Mouse (Mus musculus) hindbrain, postnatal 0 days (tissue): ENCODE data around the gene Grin2a. TPM values are rescaled to one million over a fixed set of nuclear protein-coding genes. Genes with fewer than 3 reads are reported as not detected.

Experiments
- ATAC-seq: fragments of 200-750 bp; cut with Nextera tagmentation; 2 replicates; pipeline ENCODE4 v1.8.0; 2017; ENCODE audit warnings: mild to moderate bottlenecking, moderate TSS enrichment, moderate library complexity
- DNase-seq: peaks from one replicate; pipeline ENCODE4 v3.0.0-alpha.2; 2015; ENCODE audit warnings: low spot score
- H3K27ac ChIP-seq: fragments of 300-500 bp; sonication (generic); 2 replicates; pipeline ENCODE4 v1.5.1; 2014; ENCODE audit warnings: mild to moderate bottlenecking
- H3K27me3 ChIP-seq: fragments of 300-500 bp; sonication (generic); 2 replicates; pipeline ENCODE4 v1.6.1; 2014; ENCODE audit warnings: low read length, mixed read lengths; ENCODE audit not compliant: insufficient read depth
- H3K36me3 ChIP-seq: fragments of 300-500 bp; sonication (generic); 2 replicates; pipeline ENCODE4 v1.6.1; 2014; ENCODE audit warnings: low read length, mixed read lengths; ENCODE audit not compliant: insufficient read depth
- H3K4me1 ChIP-seq: fragments of 300-500 bp; sonication (generic); 2 replicates; pipeline ENCODE4 v1.6.1; 2014; ENCODE audit warnings: antibody characterized with exemption, low read length, mixed read lengths; ENCODE audit not compliant: insufficient read depth
- H3K4me2 ChIP-seq: fragments of 300-500 bp; sonication (generic); 2 replicates; pipeline ENCODE4 v1.6.1; 2014; ENCODE audit warnings: low read depth, mild to moderate bottlenecking, low read length, moderate library complexity, mixed read lengths
- H3K4me3 ChIP-seq: fragments of 300-500 bp; sonication (generic); 2 replicates; pipeline ENCODE4 v1.5.1; 2014; ENCODE audit warnings: low read length
- H3K9ac ChIP-seq: fragments of 300-500 bp; sonication (generic); replicated peaks from 2 replicates; pipeline ENCODE4 v1.6.1; 2014; ENCODE audit warnings: mild to moderate bottlenecking, low read length, moderate library complexity, mixed read lengths
- H3K9me3 ChIP-seq: fragments of 300-500 bp; sonication (generic); 2 replicates; pipeline ENCODE4 v1.6.1; 2016; ENCODE audit warnings: low read length, mixed read lengths
- CTCF ChIP-seq: IDR thresholded peaks from 2 replicates; pipeline ENCODE4 v1.5.1; 2016; ENCODE audit warnings: antibody characterized with exemption, control low read depth, low read depth
- WGBS: fragments of 180-500 bp; shearing (Covaris S2); extraction: QIAGEN DNeasy Blood & Tissue Kit; methylation state at CpG from one replicate; pipeline ENCODE4 v1.1.7; 2014; 5-methylcytosine and 5-hydroxymethylcytosine counted together
- polyA plus RNA-seq: library from polyadenylated mRNA; unstranded; fragments of >200 nt; fragmentation: Nextera tagmentation; extraction: Ambion mirVana; gene quantifications from 2 replicates; pipeline ENCODE4 v1.2.1, GENCODE M21; 2015
- total RNA-seq: library from RNA; depleted of rRNA; stranded (reverse); fragments of >200 nt; gene quantifications from 2 replicates; pipeline ENCODE4 v1.2.3, GENCODE M21; 2014

Gene Grin2a
- total and polyA plus RNA-seq, 2 experiments from 2014 or later = 6.8 to 21.5 TPM

DNA sequence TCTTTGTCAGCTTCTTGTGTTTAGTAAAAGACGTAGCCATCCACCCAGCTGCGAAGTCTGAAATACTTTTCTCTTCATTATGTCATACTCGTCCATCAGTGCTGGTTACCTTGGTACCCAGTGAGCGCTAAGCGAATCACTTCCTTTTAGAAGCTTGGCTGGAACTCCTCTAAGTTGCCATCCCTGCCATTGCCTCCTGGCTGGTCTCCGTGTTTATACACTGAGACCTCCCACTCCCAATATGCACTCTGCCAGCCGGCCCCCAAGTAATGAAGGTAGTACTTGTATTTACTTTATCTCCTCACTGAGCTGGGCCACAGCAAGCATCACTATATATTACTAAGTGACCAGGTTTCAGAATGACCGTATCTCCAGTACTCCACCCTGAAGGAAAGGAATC lies 242.8 kb downstream of the Grin2a start:
- H3K9ac ChIP-seq = no peak overlapping the region
- no peaks in the 10 kb centered on the region for H3K9me3 ChIP-seq
- H3K4me1 ChIP-seq = peaks cover 5% of the 10 kb centered on the region; the same call in 1 of the 2 replicates
- H3K27ac ChIP-seq = no peak overlapping the region
- no peak overlapping the region for H3K4me3 ChIP-seq
- H3K36me3 ChIP-seq = no peaks in the 10 kb centered on the region
- ATAC-seq = peak; percentile 81
- DNase-seq = peak; percentile 41
- 42% methylated on average over 8 of the region's 8 CpGs for WGBS
- H3K4me2 ChIP-seq = 0 out of 2 replicates have a peak overlapping the region, but pooled peaks have one; percentile 5
- no peak for TF ChIP-seq CTCF
- H3K27me3 ChIP-seq = no peaks in the 10 kb centered on the region

GRCm38 (mm10) chr16:9751045-9751569 lies 244.3 kb downstream of the Grin2a start:
- Histone ChIP-seq H3K4me3 (no peak overlapping the region), H3K27ac (no peak overlapping the region), H3K9ac (no peak overlapping the region), H3K4me2 (no peak overlapping the region), H3K9me3 (no peaks in the 10 kb centered on the region), H3K36me3 (no peaks in the 10 kb centered on the region), H3K27me3 (no peaks in the 10 kb centered on the region), H3K4me1 (peaks cover 5% of the 10 kb centered on the region; the same call in 1 of the 2 replicates)
- ATAC-seq (no peak), DNase-seq (peak; percentile 56)
- WGBS = 55% methylated on average over 11 of the region's 11 CpGs
- peak; percentile 46 for TF ChIP-seq CTCF

- no peak for ATAC-seq
- DNase-seq = no peak
- H3K4me2 ChIP-seq = no peak overlapping the region
- no peaks in the 10 kb centered on the region for H3K36me3 ChIP-seq
- H3K4me1 ChIP-seq = peaks cover 5% of the 10 kb centered on the region; the same call in 1 of the 2 replicates
- 88% methylated on average over 3 of the region's 3 CpGs for WGBS
- H3K9ac ChIP-seq = no peak overlapping the region
- no peak overlapping the region for H3K27ac ChIP-seq
- no peak overlapping the region for H3K4me3 ChIP-seq
- H3K27me3 ChIP-seq = no peaks in the 10 kb centered on the region
- no peaks in the 10 kb centered on the region for H3K9me3 ChIP-seq
- no peak for TF ChIP-seq CTCF
Measured at GRCm38 (mm10) chr16:9749661-9750060, 245.7 kb downstream of the Grin2a start.

GRCm38 (mm10) chr16:9742443-9742842 lies 252.9 kb downstream of the Grin2a start:
- no peak for DNase-seq
- TF ChIP-seq CTCF = no peak
- no peak for ATAC-seq
- no peaks in the 10 kb centered on the region for H3K27me3 ChIP-seq
- H3K4me1 ChIP-seq = no peaks in the 10 kb centered on the region
- no peak overlapping the region for H3K4me2 ChIP-seq
- no peaks in the 10 kb centered on the region for H3K36me3 ChIP-seq
- 94% methylated on average over 6 of the region's 6 CpGs for WGBS
- H3K4me3 ChIP-seq = no peak overlapping the region
- H3K9me3 ChIP-seq = no peaks in the 10 kb centered on the region
- H3K9ac ChIP-seq = no peak overlapping the region
- no peak overlapping the region for H3K27ac ChIP-seq

DNA sequence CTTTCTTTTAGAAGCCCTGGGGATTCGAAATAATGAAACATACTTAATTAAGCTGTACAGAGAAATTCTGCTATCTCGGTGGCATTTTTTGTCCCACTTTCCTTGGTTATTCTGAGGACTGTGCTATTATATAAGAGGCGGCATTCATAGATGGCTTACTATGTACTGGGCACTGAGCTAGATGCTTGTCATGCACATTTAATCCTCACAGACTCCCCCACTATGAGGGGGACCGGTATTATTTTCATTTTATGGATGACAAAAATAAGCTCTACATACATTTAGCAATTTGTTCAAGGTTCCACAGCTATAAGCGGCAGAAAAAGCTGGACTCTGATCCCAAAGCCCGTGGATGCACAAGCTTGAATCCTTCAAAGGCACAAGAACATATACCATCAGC lies 256.7 kb downstream of the Grin2a start:
- ATAC-seq (no peak), DNase-seq (no peak)
- H3K27ac ChIP-seq = no peak overlapping the region
- no peaks in the 10 kb centered on the region for H3K9me3 ChIP-seq
- 80% methylated on average over 6 of the region's 6 CpGs for WGBS
- no peak overlapping the region for H3K9ac ChIP-seq
- H3K4me1 ChIP-seq = no peaks in the 10 kb centered on the region
- no peak overlapping the region for H3K4me2 ChIP-seq
- no peak for TF ChIP-seq CTCF
- H3K4me3 ChIP-seq = no peak overlapping the region
- H3K36me3 ChIP-seq = no peaks in the 10 kb centered on the region
- no peaks in the 10 kb centered on the region for H3K27me3 ChIP-seq

- no peak overlapping the region for H3K4me2 ChIP-seq
- H3K27me3 ChIP-seq = no peaks in the 10 kb centered on the region
- no peaks in the 10 kb centered on the region for H3K36me3 ChIP-seq
- H3K4me3 ChIP-seq = no peak overlapping the region
- 19% methylated on average over 2 of the region's 2 CpGs for WGBS
- no peaks in the 10 kb centered on the region for H3K4me1 ChIP-seq
- ATAC-seq (no peak), DNase-seq (peak; percentile 13)
- H3K9ac ChIP-seq = no peak overlapping the region
- no peak overlapping the region for H3K27ac ChIP-seq
- TF ChIP-seq CTCF = peak; percentile 54
- H3K9me3 ChIP-seq = no peaks in the 10 kb centered on the region
Measured at GRCm38 (mm10) chr16:9737131-9737530, 258.2 kb downstream of the Grin2a start.

DNA sequence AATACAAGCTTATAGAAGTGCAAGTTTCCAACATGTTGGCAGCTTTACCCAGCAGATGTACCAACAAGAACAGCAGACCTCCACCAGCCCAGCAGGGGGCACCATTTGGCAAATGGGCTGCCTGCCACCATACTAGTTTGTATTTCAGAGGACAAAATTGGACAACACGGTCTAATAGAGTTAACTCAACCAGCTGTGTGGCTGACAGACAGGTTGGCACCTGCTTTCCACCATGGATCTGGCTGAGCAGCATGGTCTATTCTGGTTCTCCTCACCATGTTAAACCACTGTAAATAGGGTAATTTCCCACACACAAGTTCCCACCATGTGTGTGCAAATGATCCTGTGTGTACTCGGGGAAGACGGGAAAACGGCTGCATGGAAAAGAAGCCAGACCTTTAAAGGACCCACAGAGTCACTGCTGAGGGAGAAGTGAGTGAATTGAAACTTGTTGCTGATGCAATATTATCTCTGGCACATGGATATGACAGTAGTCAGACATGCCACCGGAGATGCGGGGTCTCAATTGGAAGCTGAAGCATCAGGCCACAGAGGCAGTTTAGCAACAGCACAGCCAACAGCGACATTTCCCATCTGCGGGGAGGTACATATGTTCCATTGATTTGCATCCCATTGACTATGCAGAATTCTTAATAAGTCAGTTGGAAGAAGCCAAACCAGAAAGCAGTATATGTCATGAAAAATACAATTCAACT lies 259.8 kb downstream of the Grin2a start:
- Histone ChIP-seq H3K27me3 (no peaks in the 10 kb centered on the region), H3K4me2 (no peak overlapping the region), H3K9ac (no peak overlapping the region), H3K36me3 (no peaks in the 10 kb centered on the region), H3K27ac (no peak overlapping the region), H3K4me3 (no peak overlapping the region), H3K4me1 (no peaks in the 10 kb centered on the region), H3K9me3 (no peaks in the 10 kb centered on the region)
- DNase-seq (peak; percentile 58), ATAC-seq (peak; percentile 68)
- TF ChIP-seq CTCF = peak; percentile 32
- WGBS = 55% methylated on average over 8 of the region's 8 CpGs
